Mouse (Mus musculus) heart, embryonic 15.5 days (tissue): Measurements from ENCODE around the gene Plgrkt. TPM values are rescaled to one million over a fixed set of nuclear protein-coding genes. Genes with fewer than 3 reads are reported as not detected.

ENCODE experiments used
- ATAC-seq: fragments of 200-750 bp; cut with Nextera tagmentation; replicated peaks from 2 replicates; pipeline ENCODE4 v1.8.0; 2017; ENCODE audit warnings: low read depth, moderate TSS enrichment; ENCODE audit not compliant: insufficient number of reproducible peaks, insufficient read depth, low FRiP score
- H3K27ac ChIP-seq: fragments of 300-500 bp; sonication (generic); 2 replicates; pipeline ENCODE4 v1.5.1; 2015; ENCODE audit warnings: mild to moderate bottlenecking, inconsistent platforms
- H3K27me3 ChIP-seq: fragments of 300-500 bp; sonication (generic); 2 replicates; pipeline ENCODE4 v1.6.1; 2015; ENCODE audit warnings: inconsistent platforms
- H3K36me3 ChIP-seq: fragments of 300-500 bp; sonication (generic); 2 replicates; pipeline ENCODE4 v1.6.1; 2015; ENCODE audit warnings: mild to moderate bottlenecking, inconsistent platforms
- H3K4me1 ChIP-seq: fragments of 300-500 bp; sonication (generic); replicated peaks from 2 replicates; pipeline ENCODE4 v1.6.1; 2015; ENCODE audit warnings: inconsistent platforms
- H3K4me2 ChIP-seq: fragments of 300-500 bp; sonication (generic); 2 replicates; pipeline ENCODE4 v1.6.1; 2015; ENCODE audit warnings: inconsistent platforms, mild to moderate bottlenecking, moderate library complexity
- H3K4me3 ChIP-seq: fragments of 300-500 bp; sonication (generic); 2 replicates; pipeline ENCODE4 v1.5.1; 2015; ENCODE audit warnings: mild to moderate bottlenecking, inconsistent platforms
- H3K9ac ChIP-seq: fragments of 300-500 bp; sonication (generic); 2 replicates; pipeline ENCODE4 v1.6.1; 2015; ENCODE audit warnings: mild to moderate bottlenecking, inconsistent platforms
- H3K9me3 ChIP-seq: fragments of 300-500 bp; sonication (generic); replicated peaks from 2 replicates; pipeline ENCODE4 v1.6.1; 2016; ENCODE audit warnings: inconsistent platforms
- WGBS: fragments of 180-500 bp; shearing (Covaris S2); methylation state at CpG from one replicate; pipeline ENCODE4 v1.1.7; 2015; ENCODE audit warnings: mixed read lengths; 5-methylcytosine and 5-hydroxymethylcytosine counted together
- polyA plus RNA-seq: library from polyadenylated mRNA; unstranded; fragments of >200 nt; fragmentation: Nextera tagmentation; extraction: Ambion mirVana; gene quantifications from 2 replicates; pipeline ENCODE4 v1.2.1, GENCODE M21; 2015

Plgrkt gene
- polyA plus RNA-seq, 1 experiment from 2014 or later, result 49.2 TPM

DNA sequence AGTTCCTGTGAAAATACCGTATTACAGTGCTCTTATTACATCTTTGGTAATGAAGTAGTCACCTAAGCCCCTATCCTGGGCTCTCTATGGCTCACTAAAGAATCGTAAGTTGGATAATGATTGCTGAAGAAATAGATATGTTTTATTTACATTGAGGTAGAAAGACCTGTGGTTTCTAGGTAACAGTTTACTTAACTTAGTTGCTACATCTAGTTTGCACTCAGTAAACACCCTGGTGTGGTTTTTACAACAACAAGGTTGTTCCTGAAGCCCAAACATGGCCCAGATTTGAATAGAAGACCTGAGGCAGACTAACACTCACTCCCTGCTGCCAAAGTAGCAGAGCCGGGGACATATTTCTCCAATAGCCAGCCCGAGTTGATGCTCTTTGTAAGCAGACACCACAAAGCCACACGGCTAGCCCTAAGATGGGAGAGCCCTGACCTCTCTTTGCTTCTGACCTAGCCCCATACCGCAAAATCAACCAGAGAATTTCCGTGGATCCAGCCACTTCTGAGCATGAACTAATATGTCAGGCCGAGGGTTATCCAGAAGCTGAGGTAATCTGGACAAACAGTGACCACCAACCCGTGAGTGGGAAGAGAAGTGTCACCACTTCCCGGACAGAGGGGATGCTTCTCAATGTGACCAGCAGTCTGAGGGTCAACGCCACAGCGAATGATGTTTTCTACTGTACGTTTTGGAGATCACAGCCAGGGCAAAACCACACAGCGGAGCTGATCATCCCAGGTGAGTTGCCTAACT, 12.8 kb upstream of the Plgrkt start:
- no peaks in the 10 kb centered on the region for H3K27me3 ChIP-seq
- H3K4me1 ChIP-seq, result no peaks in the 10 kb centered on the region
- no peak for ATAC-seq
- WGBS, result 79% methylated on average over 14 of the region's 14 CpGs
- H3K36me3 ChIP-seq, result no peaks in the 10 kb centered on the region
- H3K27ac ChIP-seq, result no peak overlapping the region
- no peaks in the 10 kb centered on the region for H3K9me3 ChIP-seq
- no peak overlapping the region for H3K4me2 ChIP-seq
- H3K9ac ChIP-seq, result no peak overlapping the region
- no peak overlapping the region for H3K4me3 ChIP-seq

- Histone ChIP-seq H3K27ac (no peak overlapping the region), H3K4me2 (no peak overlapping the region), H3K27me3 (no peaks in the 10 kb centered on the region), H3K36me3 (no peaks in the 10 kb centered on the region), H3K4me3 (no peak overlapping the region), H3K9me3 (no peaks in the 10 kb centered on the region), H3K9ac (no peak overlapping the region), H3K4me1 (no peaks in the 10 kb centered on the region)
- ATAC-seq, result no peak
- 72% methylated on average over 3 of the region's 3 CpGs for WGBS
Observed at GRCm38 (mm10) chr19:29376382-29376781, 9.2 kb upstream of the Plgrkt start.

DNA sequence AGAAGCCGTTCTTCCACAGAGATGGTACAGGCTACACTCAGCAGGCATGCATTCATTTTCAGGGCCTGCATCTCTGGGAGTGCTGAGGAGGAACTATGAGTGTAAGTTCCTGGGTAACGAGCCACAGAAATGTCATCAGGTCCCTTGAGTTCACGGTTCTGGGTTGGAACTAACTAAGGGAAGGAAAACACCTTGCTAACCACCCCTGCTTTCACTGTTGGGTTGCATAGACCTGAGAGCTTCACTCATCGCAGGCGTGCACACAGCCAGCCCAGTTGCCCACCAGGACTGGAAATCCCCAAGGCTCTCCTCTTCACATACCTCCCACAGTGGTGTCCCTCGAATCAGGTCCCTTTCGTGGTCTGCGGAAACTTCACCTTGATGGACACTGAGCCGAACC, 7.8 kb upstream of the Plgrkt start:
- H3K27me3 ChIP-seq, result no peaks in the 10 kb centered on the region
- 87% methylated on average over 9 of the region's 9 CpGs for WGBS
- H3K9ac ChIP-seq, result no peak overlapping the region
- H3K36me3 ChIP-seq, result no peaks in the 10 kb centered on the region
- H3K9me3 ChIP-seq, result no peaks in the 10 kb centered on the region
- no peaks in the 10 kb centered on the region for H3K4me1 ChIP-seq
- ATAC-seq, result no peak
- no peak overlapping the region for H3K4me3 ChIP-seq
- H3K4me2 ChIP-seq, result no peak overlapping the region
- H3K27ac ChIP-seq, result no peak overlapping the region

DNA sequence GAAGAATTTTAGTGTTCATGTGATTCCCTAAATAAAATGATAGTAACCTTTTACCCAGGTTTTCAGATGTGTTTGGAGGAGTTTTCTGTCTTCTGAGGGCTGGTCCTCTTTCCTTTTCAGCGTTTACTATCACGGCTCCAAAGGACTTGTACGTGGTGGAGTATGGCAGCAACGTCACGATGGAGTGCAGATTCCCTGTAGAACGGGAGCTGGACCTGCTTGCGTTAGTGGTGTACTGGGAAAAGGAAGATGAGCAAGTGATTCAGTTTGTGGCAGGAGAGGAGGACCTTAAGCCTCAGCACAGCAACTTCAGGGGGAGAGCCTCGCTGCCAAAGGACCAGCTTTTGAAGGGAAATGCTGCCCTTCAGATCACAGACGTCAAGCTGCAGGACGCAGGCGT, 6.2 kb upstream of the Plgrkt start:
- H3K9ac ChIP-seq, result 0 out of 2 replicates have a peak overlapping the region, but pooled peaks have one; percentile 1
- ATAC-seq, result no peak

GRCm38 (mm10) chr19:29372621-29373020, 5.4 kb upstream of the Plgrkt start:
- Histone ChIP-seq H3K36me3 (no peaks in the 10 kb centered on the region), H3K27ac (no peak overlapping the region), H3K4me2 (no peak overlapping the region), H3K4me3 (no peak overlapping the region), H3K4me1 (peaks cover under 1% of the 10 kb centered on the region), H3K9ac (no peak overlapping the region), H3K9me3 (no peaks in the 10 kb centered on the region), H3K27me3 (no peaks in the 10 kb centered on the region)
- WGBS, result 86% methylated on average over 3 of the region's 3 CpGs
- ATAC-seq, result no peak

More for the DNA sequence above, 6.2 kb upstream of the Plgrkt start:
- H3K9me3 ChIP-seq, result no peaks in the 10 kb centered on the region
- no peaks in the 10 kb centered on the region for H3K27me3 ChIP-seq
- H3K4me1 ChIP-seq, result no peaks in the 10 kb centered on the region
- peak overlapping the region; percentile 29 for H3K4me3 ChIP-seq
- 38% methylated on average over 11 of the region's 11 CpGs for WGBS
- no peak overlapping the region for H3K27ac ChIP-seq
- H3K36me3 ChIP-seq, result no peaks in the 10 kb centered on the region
- peak overlapping the region; percentile 54 for H3K4me2 ChIP-seq

GRCm38 (mm10) chr19:29372138-29372537, 4.9 kb upstream of the Plgrkt start:
- H3K9me3 ChIP-seq, result no peaks in the 10 kb centered on the region
- 52% methylated on average over 4 of the region's 4 CpGs for WGBS
- no peaks in the 10 kb centered on the region for H3K27me3 ChIP-seq
- H3K4me3 ChIP-seq, result peak overlapping the region; percentile 22
- H3K36me3 ChIP-seq, result no peaks in the 10 kb centered on the region
- H3K27ac ChIP-seq, result no peak overlapping the region
- H3K4me2 ChIP-seq, result peak overlapping the region; percentile 33; the same call in 1 of the 2 replicates
- H3K9ac ChIP-seq, result no peak overlapping the region
- no peak for ATAC-seq
- H3K4me1 ChIP-seq, result peaks cover 4% of the 10 kb centered on the region

- Histone ChIP-seq H3K4me2 (peak overlapping the region; percentile 33; the same call in 1 of the 2 replicates), H3K36me3 (no peaks in the 10 kb centered on the region), H3K27me3 (no peaks in the 10 kb centered on the region), H3K4me3 (peak overlapping the region; percentile 22), H3K4me1 (peaks cover 6% of the 10 kb centered on the region), H3K9ac (no peak overlapping the region), H3K27ac (no peak overlapping the region), H3K9me3 (no peaks in the 10 kb centered on the region)
- ATAC-seq, result no peak
- whole genome bisulfite sequencing, result 79% methylated on average over 18 of the region's 18 CpGs
Observed at GRCm38 (mm10) chr19:29371284-29372081, 4.3 kb upstream of the Plgrkt start.

GRCm38 (mm10) chr19:29370545-29371283, 3.5 kb upstream of the Plgrkt start:
- no peak overlapping the region for H3K4me2 ChIP-seq
- no peak overlapping the region for H3K9ac ChIP-seq
- H3K4me1 ChIP-seq, result peaks cover 6% of the 10 kb centered on the region
- WGBS, result 85% methylated on average over 7 of the region's 7 CpGs
- ATAC-seq, result no peak
- no peaks in the 10 kb centered on the region for H3K9me3 ChIP-seq
- H3K36me3 ChIP-seq, result no peaks in the 10 kb centered on the region
- no peaks in the 10 kb centered on the region for H3K27me3 ChIP-seq
- H3K4me3 ChIP-seq, result no peak overlapping the region
- no peak overlapping the region for H3K27ac ChIP-seq

DNA sequence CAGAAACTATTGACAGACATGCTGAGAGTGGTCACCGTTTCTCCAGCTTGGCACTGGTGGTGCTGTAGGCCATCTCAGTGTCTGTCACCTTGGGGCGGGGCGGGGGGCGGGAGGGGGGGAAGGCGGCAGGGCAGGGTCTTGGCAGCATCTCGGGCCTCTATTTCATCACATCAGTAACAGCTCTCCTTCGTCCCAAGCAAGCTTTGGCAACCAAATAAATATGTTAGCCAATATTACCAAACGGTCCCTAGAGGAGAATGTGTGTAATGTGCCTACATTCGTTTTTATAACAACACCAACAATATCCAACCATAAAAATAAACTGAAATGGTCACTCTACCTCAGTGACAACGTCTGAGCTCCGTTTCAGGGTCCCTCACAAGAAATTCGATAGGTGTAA, 2.9 kb upstream of the Plgrkt start:
- Histone ChIP-seq H3K36me3 (no peaks in the 10 kb centered on the region), H3K4me3 (no peak overlapping the region), H3K9ac (no peak overlapping the region), H3K9me3 (no peaks in the 10 kb centered on the region), H3K27ac (no peak overlapping the region), H3K27me3 (no peaks in the 10 kb centered on the region), H3K4me1 (peaks cover 6% of the 10 kb centered on the region), H3K4me2 (no peak overlapping the region)
- 61% methylated on average over 12 of the region's 12 CpGs for WGBS
- ATAC-seq, result no peak

GRCm38 (mm10) chr19:29368671-29369309, 1.6 kb upstream of the Plgrkt start:
- Histone ChIP-seq H3K4me2 (no peak overlapping the region), H3K9me3 (no peaks in the 10 kb centered on the region), H3K4me3 (no peak overlapping the region), H3K4me1 (peaks cover 6% of the 10 kb centered on the region), H3K27me3 (no peaks in the 10 kb centered on the region), H3K36me3 (no peaks in the 10 kb centered on the region), H3K9ac (no peak overlapping the region), H3K27ac (no peak overlapping the region)
- ATAC-seq, result no peak
- WGBS, result 71% methylated on average over 3 of the region's 3 CpGs

GRCm38 (mm10) chr19:29368041-29368440, 851 bp upstream of the Plgrkt start:
- ATAC-seq, result no peak
- H3K4me1 ChIP-seq, result peaks cover 6% of the 10 kb centered on the region
- WGBS, result 81% methylated on average over 2 of the region's 2 CpGs

More at GRCm38 (mm10) chr19:29368041-29368440, 851 bp upstream of the Plgrkt start:
- no peaks in the 10 kb centered on the region for H3K9me3 ChIP-seq
- H3K27me3 ChIP-seq, result no peaks in the 10 kb centered on the region
- no peak overlapping the region; the same call in 1 of the 2 replicates for H3K4me3 ChIP-seq
- no peak overlapping the region for H3K27ac ChIP-seq
- H3K9ac ChIP-seq, result no peak overlapping the region
- H3K36me3 ChIP-seq, result no peaks in the 10 kb centered on the region
- H3K4me2 ChIP-seq, result no peak overlapping the region
